Mouse (Mus musculus) macrophage (primary cell): ENCODE results near the gene Olfr1336. TPM values are rescaled to one million over a fixed set of nuclear protein-coding genes. Genes with fewer than 3 reads are reported as not detected.
"Not testable (repeated sequence)": the region's sequence is repeated elsewhere in the genome, so short reads cannot be mapped to it uniquely, and the experiment has no call there.

Source experiments
- H3K27ac ChIP-seq: fragments of 350-480 bp; formaldehyde crosslinking; 2 replicates; pipeline ENCODE4 v1.9.0; 2021
- H3K36me3 ChIP-seq: fragments of 350-480 bp; formaldehyde crosslinking; 2 replicates; pipeline ENCODE4 v1.9.0; 2021; ENCODE audit errors: inconsistent target
- H3K4me3 ChIP-seq: fragments of 350-480 bp; formaldehyde crosslinking; 2 replicates; pipeline ENCODE4 v1.9.0; 2021; ENCODE audit errors: inconsistent target
- H3K79me2 ChIP-seq: fragments of 350-480 bp; formaldehyde crosslinking; 2 replicates; pipeline ENCODE4 v1.9.0; 2021; ENCODE audit errors: inconsistent target
- WGBS: methylation state at CpG from one replicate; pipeline ENCODE4 v1.1.7; 2026; ENCODE audit warnings: inconsistent platforms; ENCODE audit not compliant: missing documents; 5-methylcytosine and 5-hydroxymethylcytosine counted together
- polyA plus RNA-seq: library from polyadenylated mRNA; stranded (reverse); fragments of 250-400 nt; gene quantifications from 3 replicates; pipeline ENCODE4 v1.2.4, GENCODE M21; 2018; ENCODE audit warnings: inconsistent platforms
- total RNA-seq, 78 experiments: library from RNA; depleted of rRNA; stranded (reverse); fragments of 250-400 nt; gene quantifications; 1 replicate in 9 of 78; 2 replicates in 24 of 78; 3 replicates in 43 of 78; 4 replicates in 2 of 78; pipeline ENCODE4 v1.2.4; 2018; ENCODE audit warnings: inconsistent platforms in 56 of 78

Olfr1336 gene
- total RNA-seq (2018; cell fraction: chromatin; rRNA removed) = under 1 TPM in 4 of 26 experiments, not detected in 22; 0.10 to 0.20 (median 0.13) TPM
- not detected for total RNA-seq (2018; cell fraction: cytosol; rRNA removed)
- total RNA-seq (2018; cell fraction: nucleus; rRNA removed) = under 1 TPM in 1 of 26 experiments, not detected in 25; 0.09 TPM
- not detected in 3 replicates for polyA plus RNA-seq

- Histone ChIP-seq H3K36me3 (no peaks in the 10 kb centered on the region), H3K27ac (no peak within 1 kb of the TSS), H3K79me2 (no peaks in the 10 kb centered on the region), H3K4me3 (no peak within 1 kb of the TSS)
These were observed at the start of gene Olfr1336 for GRCm38 (mm10) chr7:6455868-6456267. Olfr1336 (plus strand) TSS chr7:6456168.

- Histone ChIP-seq H3K4me3 (no peak within 1 kb of the TSS), H3K36me3 (no peaks in the 10 kb centered on the region), H3K79me2 (no peaks in the 10 kb centered on the region), H3K27ac (no peak within 1 kb of the TSS)
- WGBS = 2% methylated on average over 17 of the region's 17 CpGs
These were observed 45.9 kb upstream of the Olfr1336 start, which contains the start of gene Gm20715 for GRCm38 (mm10) chr7:6410043-6410442. Gm20715 (plus strand) TSS chr7:6410277.

GRCm38 (mm10) chr7:6414626-6415441 is 41.1 kb upstream of the Olfr1336 start:
- H3K27ac ChIP-seq = no peak overlapping the region
- no peaks in the 10 kb centered on the region for H3K79me2 ChIP-seq
- H3K36me3 ChIP-seq = no peaks in the 10 kb centered on the region
- 14% methylated on average over 17 of the region's 22 CpGs for WGBS
- H3K4me3 ChIP-seq = no peak overlapping the region

- no peaks in the 10 kb centered on the region for H3K79me2 ChIP-seq
- H3K27ac ChIP-seq = no peak overlapping the region
- H3K4me3 ChIP-seq = no peak overlapping the region
- WGBS = 26% methylated on average over 8 of the region's 8 CpGs
- no peaks in the 10 kb centered on the region for H3K36me3 ChIP-seq
These were observed 40.6 kb upstream of the Olfr1336 start for GRCm38 (mm10) chr7:6415442-6415787.

- whole genome bisulfite sequencing = 63% methylated on average over 6 of the region's 6 CpGs
- Histone ChIP-seq H3K36me3 (no peaks in the 10 kb centered on the region), H3K79me2 (no peaks in the 10 kb centered on the region), H3K27ac (no peak overlapping the region), H3K4me3 (no peak overlapping the region)
These were observed 36.1 kb upstream of the Olfr1336 start for GRCm38 (mm10) chr7:6419894-6420293.

- H3K79me2 ChIP-seq = no peaks in the 10 kb centered on the region
- WGBS = 80% methylated on average over 3 of the region's 3 CpGs
- H3K4me3 ChIP-seq = no peak overlapping the region
- H3K36me3 ChIP-seq = no peaks in the 10 kb centered on the region
- H3K27ac ChIP-seq = no peak overlapping the region
These were observed 26.6 kb upstream of the Olfr1336 start for GRCm38 (mm10) chr7:6429381-6429780.

- Histone ChIP-seq H3K4me3 (no peak overlapping the region), H3K36me3 (no peaks in the 10 kb centered on the region), H3K79me2 (no peaks in the 10 kb centered on the region), H3K27ac (no peak overlapping the region)
- 21% methylated on average over 2 of the region's 2 CpGs for WGBS
These were observed 25.6 kb upstream of the Olfr1336 start for GRCm38 (mm10) chr7:6430342-6430741.

GRCm38 (mm10) chr7:6438388-6438787 is 17.6 kb upstream of the Olfr1336 start, which contains the start of gene Olfr1344:
Olfr1344 (plus strand) TSS chr7:6438688.
- H3K79me2 ChIP-seq = no peaks in the 10 kb centered on the region
- H3K4me3 ChIP-seq = no peak within 1 kb of the TSS
- H3K36me3 ChIP-seq = no peaks in the 10 kb centered on the region
- H3K27ac ChIP-seq = no peak within 1 kb of the TSS
- 63% methylated on average over 3 of the region's 3 CpGs for WGBS

GRCm38 (mm10) chr7:6441173-6441572 is 14.8 kb upstream of the Olfr1336 start:
- no peak overlapping the region for H3K27ac ChIP-seq
- H3K36me3 ChIP-seq = no peaks in the 10 kb centered on the region
- no peak overlapping the region for H3K4me3 ChIP-seq
- 44% methylated on average over 2 of the region's 2 CpGs for WGBS
- no peaks in the 10 kb centered on the region for H3K79me2 ChIP-seq

GRCm38 (mm10) chr7:6447771-6448170 is 8.2 kb upstream of the Olfr1336 start:
- Histone ChIP-seq H3K4me3 (no peak overlapping the region), H3K27ac (no peak overlapping the region), H3K36me3 (no peaks in the 10 kb centered on the region), H3K79me2 (no peaks in the 10 kb centered on the region)
- 10% methylated on average over 5 of the region's 5 CpGs for WGBS

GRCm38 (mm10) chr7:6456399-6456798 is 431 bp downstream of the Olfr1336 start:
- H3K36me3 ChIP-seq = no peaks in the 10 kb centered on the region
- no peaks in the 10 kb centered on the region for H3K79me2 ChIP-seq
- no peak overlapping the region for H3K27ac ChIP-seq
- 40% methylated on average over 3 of the region's 3 CpGs for WGBS
- H3K4me3 ChIP-seq = no peak overlapping the region

GRCm38 (mm10) chr7:6466951-6467350 is 11.0 kb downstream of the Olfr1336 start, which contains the start of gene Olfr1346:
Olfr1346 (plus strand) TSS chr7:6467101.
- H3K27ac ChIP-seq = no peak within 1 kb of the TSS
- H3K36me3 ChIP-seq = no peaks in the 10 kb centered on the region
- H3K4me3 ChIP-seq = no peak within 1 kb of the TSS
- H3K79me2 ChIP-seq = no peaks in the 10 kb centered on the region

- WGBS = no CpG with 5 or more reads among the region's 2 CpGs
These were observed 21.7 kb downstream of the Olfr1336 start for GRCm38 (mm10) chr7:6477633-6478032.

GRCm38 (mm10) chr7:6486841-6487240 is 30.9 kb downstream of the Olfr1336 start, which contains the start of gene Olfr5:
Olfr5 (minus strand) TSS chr7:6486941.
- no peak within 1 kb of the TSS for H3K27ac ChIP-seq
- WGBS = 17% methylated on average over 2 of the region's 2 CpGs
- no peaks in the 10 kb centered on the region for H3K79me2 ChIP-seq
- H3K36me3 ChIP-seq = no peaks in the 10 kb centered on the region
- H3K4me3 ChIP-seq = no peak within 1 kb of the TSS

More at GRCm38 (mm10) chr7:6477633-6478032, 21.7 kb downstream of the Olfr1336 start:
- not testable (repeated sequence) for H3K36me3 ChIP-seq, H3K4me3 ChIP-seq, H3K79me2 ChIP-seq, H3K27ac ChIP-seq

GRCm38 (mm10) chr7:6499655-6500054 is 43.7 kb downstream of the Olfr1336 start, which contains the start of gene Olfr1347:
Olfr1347 (minus strand) TSS chr7:6499755.
- no peaks in the 10 kb centered on the region for H3K36me3 ChIP-seq
- H3K79me2 ChIP-seq = no peaks in the 10 kb centered on the region
- no peak within 1 kb of the TSS for H3K4me3 ChIP-seq
- H3K27ac ChIP-seq = no peak within 1 kb of the TSS
- WGBS = 64% methylated on average over 1 of the region's 1 CpGs
